Mouse (Mus musculus): ENCODE results near the gene Mcoln2. TPM values are rescaled to one million over a fixed set of nuclear protein-coding genes. Genes with fewer than 3 reads are reported as not detected.
A peak's percentile ranks its signal among the peaks of the same experiment; 100 is the strongest.

The Mcoln2 gene
- polyA plus RNA-seq, 1 experiment from 2014 or later: 0.24 TPM

DNA sequence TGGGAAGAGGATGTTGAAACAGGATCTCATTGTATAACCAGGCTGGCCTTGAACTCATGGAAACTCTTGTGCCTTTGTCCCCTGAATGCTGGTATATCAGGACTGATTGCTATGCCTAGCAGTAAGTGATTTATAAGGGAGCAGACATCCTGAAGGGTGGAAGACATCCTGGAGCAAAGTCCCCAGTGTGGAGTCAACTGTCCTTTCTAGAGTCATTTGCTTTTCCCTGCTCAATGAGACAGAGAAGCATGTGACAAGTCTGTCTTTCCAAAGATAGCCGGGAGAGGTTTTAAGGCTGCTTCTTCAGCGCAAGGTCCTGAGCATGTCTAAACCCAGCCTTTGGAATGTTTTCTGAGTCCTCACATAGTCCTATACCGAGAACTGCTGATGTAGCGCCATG is 19.7 kb downstream of the Mcoln2 start:
- H3K36me3 ChIP-seq: no peaks in the 10 kb centered on the region

GRCm38 (mm10) chr3:146173030-146173429 is 23.4 kb downstream of the Mcoln2 start:
- H3K36me3 ChIP-seq: no peaks in the 10 kb centered on the region
- 73% methylated on average over 5 of the region's 5 CpGs for WGBS
- ATAC-seq (ENCODE audit: low FRiP score, low read depth): no peak

More for the DNA sequence above, 19.7 kb downstream of the Mcoln2 start:
- H3K27me3 ChIP-seq: no peaks in the 10 kb centered on the region
- H3K4me3 ChIP-seq: no peak overlapping the region
- no peak for ATAC-seq (ENCODE audit: low FRiP score, low read depth)
- no peaks in the 10 kb centered on the region for H3K4me1 ChIP-seq
- H3K27ac ChIP-seq (replicated peaks): no peak overlapping the region
- H3K9ac ChIP-seq (replicated peaks): no peak overlapping the region
- 82% methylated on average over 4 of the region's 4 CpGs for WGBS
- no peaks in the 10 kb centered on the region for H3K9me3 ChIP-seq
- no peak overlapping the region for H3K4me2 ChIP-seq (replicated peaks)

GRCm38 (mm10) chr3:146174215-146174614 is 24.6 kb downstream of the Mcoln2 start:
- WGBS: 88% methylated on average over 9 of the region's 9 CpGs
- ATAC-seq (ENCODE audit: low FRiP score, low read depth): no peak
- peaks cover under 1% of the 10 kb centered on the region; the same call in 1 of the 2 replicates for H3K27me3 ChIP-seq
- H3K4me2 ChIP-seq (replicated peaks): no peak overlapping the region
- H3K27ac ChIP-seq (replicated peaks): no peak overlapping the region
- no peak overlapping the region for H3K4me3 ChIP-seq
- H3K9me3 ChIP-seq: no peaks in the 10 kb centered on the region
- H3K4me1 ChIP-seq: no peaks in the 10 kb centered on the region
- H3K36me3 ChIP-seq: no peaks in the 10 kb centered on the region
- H3K9ac ChIP-seq (replicated peaks): no peak overlapping the region

More at GRCm38 (mm10) chr3:146173030-146173429, 23.4 kb downstream of the Mcoln2 start:
- no peak overlapping the region for H3K4me2 ChIP-seq (replicated peaks)
- no peaks in the 10 kb centered on the region for H3K9me3 ChIP-seq
- no peaks in the 10 kb centered on the region for H3K4me1 ChIP-seq
- H3K9ac ChIP-seq (replicated peaks): no peak overlapping the region
- H3K4me3 ChIP-seq: no peak overlapping the region
- H3K27ac ChIP-seq (replicated peaks): no peak overlapping the region
- H3K27me3 ChIP-seq: no peaks in the 10 kb centered on the region

- Histone ChIP-seq H3K9ac (replicated peaks) (no peak overlapping the region), H3K36me3 (no peaks in the 10 kb centered on the region), H3K27ac (replicated peaks) (no peak overlapping the region), H3K4me3 (no peak overlapping the region), H3K9me3 (no peaks in the 10 kb centered on the region), H3K27me3 (peaks cover 11% of the 10 kb centered on the region; the same call in 1 of the 2 replicates), H3K4me2 (replicated peaks) (0 out of 2 replicates have a peak overlapping the region, but pooled peaks have one; percentile 54), H3K4me1 (no peaks in the 10 kb centered on the region)
- ATAC-seq (ENCODE audit: low FRiP score, low read depth): no peak
- WGBS: 83% methylated on average over 7 of the region's 7 CpGs
Measured at GRCm38 (mm10) chr3:146177295-146177694, 27.7 kb downstream of the Mcoln2 start.

DNA sequence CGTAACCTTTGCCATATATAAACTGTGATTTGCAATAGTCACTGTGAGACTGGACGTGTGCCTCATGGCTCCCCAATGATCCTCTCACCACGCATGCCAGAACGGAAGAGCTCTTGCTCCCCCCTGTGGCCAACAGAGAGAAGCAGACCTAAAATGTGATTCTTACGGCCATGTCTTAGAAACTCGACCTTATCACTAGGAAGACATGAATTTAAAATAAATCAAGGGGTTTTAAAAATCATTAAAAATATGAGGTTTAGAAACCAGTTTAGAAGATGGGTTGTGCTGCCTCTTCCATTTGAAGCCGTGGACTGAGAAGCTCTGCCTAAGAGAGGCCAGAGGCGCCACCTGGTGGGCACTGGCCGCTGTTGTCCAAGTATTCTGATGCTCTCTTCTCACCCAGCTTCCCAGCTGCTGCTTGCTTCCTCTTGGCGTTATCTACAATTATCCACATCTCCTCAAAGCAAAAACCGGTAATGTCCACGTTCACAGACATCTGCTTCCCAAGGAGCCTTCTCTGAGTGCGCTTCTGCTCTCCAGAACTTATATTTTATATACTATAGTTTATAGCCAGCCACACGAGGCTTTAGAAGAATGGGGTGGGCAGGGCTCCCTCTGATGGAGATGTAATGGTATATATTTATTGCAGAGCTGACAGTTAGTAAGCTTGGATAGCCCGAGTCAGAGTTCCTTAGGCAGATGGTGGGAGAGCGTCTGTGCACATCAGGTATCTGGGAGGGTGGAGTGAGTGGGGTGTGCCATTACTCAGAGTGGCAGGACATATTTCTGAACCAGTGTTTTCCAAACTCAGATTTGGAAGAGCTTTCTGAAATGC is 28.3 kb downstream of the Mcoln2 start:
- Histone ChIP-seq H3K4me2 (replicated peaks) (peak overlapping the region; percentile 54), H3K36me3 (no peaks in the 10 kb centered on the region), H3K9me3 (no peaks in the 10 kb centered on the region), H3K4me3 (peak overlapping the region; percentile 30), H3K27ac (replicated peaks) (no peak overlapping the region), H3K27me3 (peaks cover 17% of the 10 kb centered on the region; the same call in 1 of the 2 replicates), H3K9ac (replicated peaks) (peak overlapping the region; percentile 50; the same call in 1 of the 2 replicates), H3K4me1 (no peaks in the 10 kb centered on the region)
- peak; percentile 74 for ATAC-seq (ENCODE audit: low FRiP score, low read depth)
- WGBS: 4% methylated on average over 16 of the region's 16 CpGs

GRCm38 (mm10) chr3:146180341-146180740 is 30.7 kb downstream of the Mcoln2 start:
- H3K27ac ChIP-seq (replicated peaks): no peak overlapping the region
- no peak overlapping the region for H3K4me2 ChIP-seq (replicated peaks)
- H3K9ac ChIP-seq (replicated peaks): no peak overlapping the region
- no peak for ATAC-seq (ENCODE audit: low FRiP score, low read depth)
- no peaks in the 10 kb centered on the region for H3K36me3 ChIP-seq
- peaks cover 34% of the 10 kb centered on the region for H3K27me3 ChIP-seq
- H3K4me3 ChIP-seq: no peak overlapping the region
- 42% methylated on average over 2 of the region's 2 CpGs for WGBS
- H3K9me3 ChIP-seq: no peaks in the 10 kb centered on the region
- H3K4me1 ChIP-seq: peaks cover 2% of the 10 kb centered on the region; the same call in 1 of the 2 replicates

GRCm38 (mm10) chr3:146180986-146181385 is 31.4 kb downstream of the Mcoln2 start:
- WGBS: 31% methylated on average over 3 of the region's 3 CpGs
- no peak for ATAC-seq (ENCODE audit: low FRiP score, low read depth)
- no peak overlapping the region for H3K4me2 ChIP-seq (replicated peaks)
- no peak overlapping the region for H3K27ac ChIP-seq (replicated peaks)
- no peak overlapping the region for H3K9ac ChIP-seq (replicated peaks)
- no peaks in the 10 kb centered on the region for H3K9me3 ChIP-seq
- H3K36me3 ChIP-seq: no peaks in the 10 kb centered on the region
- peaks cover 34% of the 10 kb centered on the region for H3K27me3 ChIP-seq
- no peak overlapping the region for H3K4me3 ChIP-seq
- H3K4me1 ChIP-seq: peaks cover 5% of the 10 kb centered on the region; the same call in 1 of the 2 replicates

GRCm38 (mm10) chr3:146184992-146185657 is 35.5 kb downstream of the Mcoln2 start:
- no peaks in the 10 kb centered on the region for H3K36me3 ChIP-seq
- no peaks in the 10 kb centered on the region for H3K9me3 ChIP-seq
- WGBS: 19% methylated on average over 13 of the region's 13 CpGs
- H3K4me2 ChIP-seq (replicated peaks): 0 out of 2 replicates have a peak overlapping the region, but pooled peaks have one; percentile 11
- H3K9ac ChIP-seq (replicated peaks): no peak overlapping the region
- no peak overlapping the region for H3K4me3 ChIP-seq
- peaks cover 5% of the 10 kb centered on the region; the same call in 1 of the 2 replicates for H3K4me1 ChIP-seq
- H3K27ac ChIP-seq (replicated peaks): no peak overlapping the region
- peaks cover 39% of the 10 kb centered on the region for H3K27me3 ChIP-seq
- ATAC-seq (ENCODE audit: low FRiP score, low read depth): peak; percentile 85

DNA sequence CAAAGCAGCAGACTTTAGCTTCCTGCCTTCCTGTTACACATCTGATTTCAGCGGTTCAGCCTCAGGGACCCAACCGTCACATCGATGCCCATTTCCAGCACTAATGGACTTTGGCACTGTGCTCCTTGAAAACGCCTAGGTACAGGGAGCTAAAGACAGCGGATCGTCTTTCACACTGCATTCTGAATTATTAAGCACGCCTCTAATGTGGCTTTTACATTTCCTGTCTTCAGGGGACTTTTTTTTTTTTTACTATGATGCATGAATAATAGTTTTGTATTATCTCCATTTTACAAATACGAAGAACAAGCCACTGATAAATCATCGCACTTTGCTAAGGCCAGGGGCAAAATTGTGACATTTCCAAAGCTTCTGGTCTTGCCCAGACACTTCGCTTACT is 36.4 kb downstream of the Mcoln2 start:
- no peak for ATAC-seq (ENCODE audit: low FRiP score, low read depth)

GRCm38 (mm10) chr3:146189933-146190332 is 40.3 kb downstream of the Mcoln2 start:
- no peak overlapping the region for H3K9ac ChIP-seq (replicated peaks)
- peaks cover 11% of the 10 kb centered on the region; the same call in 1 of the 2 replicates for H3K27me3 ChIP-seq
- no peak overlapping the region for H3K4me2 ChIP-seq (replicated peaks)
- no peak overlapping the region for H3K27ac ChIP-seq (replicated peaks)
- no peak overlapping the region for H3K4me3 ChIP-seq
- 62% methylated on average over 10 of the region's 10 CpGs for WGBS
- no peaks in the 10 kb centered on the region for H3K36me3 ChIP-seq
- H3K9me3 ChIP-seq: no peaks in the 10 kb centered on the region
- no peak for ATAC-seq (ENCODE audit: low FRiP score, low read depth)
- H3K4me1 ChIP-seq: peaks cover 5% of the 10 kb centered on the region; the same call in 1 of the 2 replicates

More for the DNA sequence above, 36.4 kb downstream of the Mcoln2 start:
- 88% methylated on average over 10 of the region's 10 CpGs for WGBS
- Histone ChIP-seq H3K9me3 (no peaks in the 10 kb centered on the region), H3K4me3 (no peak overlapping the region), H3K9ac (replicated peaks) (no peak overlapping the region), H3K4me2 (replicated peaks) (no peak overlapping the region), H3K4me1 (peaks cover 5% of the 10 kb centered on the region; the same call in 1 of the 2 replicates), H3K27me3 (peaks cover 39% of the 10 kb centered on the region), H3K27ac (replicated peaks) (no peak overlapping the region), H3K36me3 (no peaks in the 10 kb centered on the region)

DNA sequence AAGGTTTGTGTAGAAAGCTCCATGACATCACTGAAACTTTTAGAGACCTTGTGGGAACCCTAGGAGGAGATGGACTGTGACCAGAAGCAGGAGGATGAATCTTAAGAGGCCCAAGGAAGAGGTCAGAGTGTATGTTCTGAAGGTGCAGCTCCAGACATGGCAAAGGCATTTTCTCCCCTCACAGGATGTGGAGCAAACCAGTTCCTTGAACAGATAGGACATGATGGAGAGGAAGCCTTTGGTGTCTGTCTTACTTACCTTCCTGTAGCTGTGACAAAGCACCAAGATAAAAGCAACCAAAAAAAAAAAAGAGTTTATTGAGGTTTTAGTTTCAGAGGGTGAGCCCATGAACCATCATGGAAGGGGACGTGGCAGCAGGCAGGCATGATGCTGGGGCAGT is 42.9 kb downstream of the Mcoln2 start:
- Histone ChIP-seq H3K36me3 (no peaks in the 10 kb centered on the region), H3K9ac (replicated peaks) (no peak overlapping the region), H3K27ac (replicated peaks) (no peak overlapping the region), H3K9me3 (no peaks in the 10 kb centered on the region), H3K4me3 (no peak overlapping the region), H3K27me3 (0 out of 2 replicates have a peak, but pooled peaks cover 7% of the 10 kb centered on the region), H3K4me2 (replicated peaks) (no peak overlapping the region), H3K4me1 (no peaks in the 10 kb centered on the region)
- no peak for ATAC-seq (ENCODE audit: low FRiP score, low read depth)
- WGBS: 79% methylated on average over 1 of the region's 1 CpGs

GRCm38 (mm10) chr3:146195153-146195552 is 45.5 kb downstream of the Mcoln2 start:
- Histone ChIP-seq H3K9me3 (no peaks in the 10 kb centered on the region), H3K36me3 (no peaks in the 10 kb centered on the region), H3K4me1 (no peaks in the 10 kb centered on the region), H3K4me3 (no peak overlapping the region), H3K27me3 (no peaks in the 10 kb centered on the region), H3K4me2 (replicated peaks) (no peak overlapping the region), H3K27ac (replicated peaks) (no peak overlapping the region), H3K9ac (replicated peaks) (no peak overlapping the region)
- WGBS: 89% methylated on average over 5 of the region's 5 CpGs
- ATAC-seq (ENCODE audit: low FRiP score, low read depth): no peak

All from midbrain, embryonic 12.5 days (tissue).